Mouse (Mus musculus) liver, embryonic 16.5 days (tissue): ENCODE results near the gene Pskh1. TPM values are rescaled to one million over a fixed set of nuclear protein-coding genes. Genes with fewer than 3 reads are reported as not detected.

Experiments used
- ATAC-seq: fragments of 200-750 bp; cut with Nextera tagmentation; 2 replicates; pipeline ENCODE4 v1.8.0; 2017; ENCODE audit warnings: low read depth, mild to moderate bottlenecking, moderate number of reproducible peaks, moderate library complexity
- H3K27ac ChIP-seq: fragments of 300-500 bp; sonication (generic); 2 replicates; pipeline ENCODE4 v1.5.1; 2014; ENCODE audit warnings: mild to moderate bottlenecking, low read length
- H3K27me3 ChIP-seq: fragments of 300-500 bp; sonication (generic); 2 replicates; pipeline ENCODE4 v1.6.1; 2014; ENCODE audit warnings: low read depth, low read length, mixed read lengths; ENCODE audit not compliant: control insufficient read depth, insufficient read depth
- H3K36me3 ChIP-seq: fragments of 300-500 bp; sonication (generic); 2 replicates; pipeline ENCODE4 v1.6.1; 2014; ENCODE audit warnings: mild to moderate bottlenecking; ENCODE audit not compliant: control insufficient read depth, insufficient read depth
- H3K4me1 ChIP-seq: fragments of 300-500 bp; sonication (generic); 2 replicates; pipeline ENCODE4 v1.6.1; 2014; ENCODE audit warnings: low read depth, low read length, mixed read lengths; ENCODE audit not compliant: control insufficient read depth
- H3K4me2 ChIP-seq: fragments of 300-500 bp; sonication (generic); 2 replicates; pipeline ENCODE4 v1.6.1; 2014; ENCODE audit warnings: low read depth, low read length, mixed read lengths
- H3K4me3 ChIP-seq: fragments of 300-500 bp; sonication (generic); 2 replicates; pipeline ENCODE4 v1.5.1; 2014; ENCODE audit warnings: low read depth, mild to moderate bottlenecking, low read length
- H3K9ac ChIP-seq: fragments of 300-500 bp; sonication (generic); 2 replicates; pipeline ENCODE4 v1.6.1; 2014; ENCODE audit warnings: low read depth, low read length
- H3K9me3 ChIP-seq: fragments of 300-500 bp; sonication (generic); replicated peaks from 2 replicates; pipeline ENCODE4 v1.6.1; 2016; ENCODE audit warnings: low read length; ENCODE audit not compliant: control insufficient read depth
- WGBS: fragments of 180-500 bp; shearing (Covaris S2); extraction: QIAGEN DNeasy Blood & Tissue Kit; methylation state at CpG from one replicate; pipeline ENCODE4 v1.1.7; 2014; ENCODE audit not compliant: insufficient replicate concordance; 5-methylcytosine and 5-hydroxymethylcytosine counted together
- polyA plus RNA-seq: library from polyadenylated mRNA; unstranded; fragments of >200 nt; fragmentation: Nextera tagmentation; extraction: Ambion mirVana; gene quantifications from 2 replicates; pipeline ENCODE4 v1.2.1, GENCODE M21; 2015

Gene Pskh1
- polyA plus RNA-seq, 1 experiment from 2014 or later, result 12.2 TPM

- no peaks in the 10 kb centered on the region for H3K9me3 ChIP-seq
- H3K27ac ChIP-seq, result peak overlapping the region; percentile 67
- WGBS, result 79% methylated on average over 11 of the region's 11 CpGs
- H3K4me1 ChIP-seq, result peaks cover 15% of the 10 kb centered on the region
- H3K36me3 ChIP-seq, result peaks cover 21% of the 10 kb centered on the region
- H3K4me3 ChIP-seq, result peak overlapping the region; percentile 50
- peak overlapping the region; percentile 43 for H3K4me2 ChIP-seq
- H3K9ac ChIP-seq, result peak overlapping the region; percentile 28; the same call in 1 of the 2 replicates
- no peaks in the 10 kb centered on the region for H3K27me3 ChIP-seq
- ATAC-seq, result peak; percentile 16
Observed at GRCm38 (mm10) chr8:105942026-105942425, 41.8 kb downstream of the Pskh1 start.

- 84% methylated on average over 5 of the region's 5 CpGs for WGBS
Observed at GRCm38 (mm10) chr8:105942542-105942941, 42.3 kb downstream of the Pskh1 start.

GRCm38 (mm10) chr8:105943321-105943739 is 43.1 kb downstream of the Pskh1 start, which contains the start of gene Lcat:
Lcat (minus strand) TSS chr8:105943382.
- Histone ChIP-seq H3K9me3 (no peaks in the 10 kb centered on the region), H3K4me3 (peak within 1 kb of the TSS; percentile 50), H3K36me3 (peaks cover 21% of the 10 kb centered on the region), H3K27me3 (no peaks in the 10 kb centered on the region), H3K4me2 (peak within 1 kb of the TSS; percentile 46), H3K4me1 (peaks cover 11% of the 10 kb centered on the region), H3K9ac (peak within 1 kb of the TSS; percentile 37; the same call in 1 of the 2 replicates), H3K27ac (peak within 1 kb of the TSS; percentile 75)
- peak; percentile 76 for ATAC-seq
- 49% methylated on average over 8 of the region's 8 CpGs for WGBS

More at GRCm38 (mm10) chr8:105942542-105942941, 42.3 kb downstream of the Pskh1 start:
- Histone ChIP-seq H3K27me3 (no peaks in the 10 kb centered on the region), H3K9ac (peak overlapping the region; percentile 37; the same call in 1 of the 2 replicates), H3K9me3 (no peaks in the 10 kb centered on the region), H3K4me2 (peak overlapping the region; percentile 46), H3K27ac (peak overlapping the region; percentile 75), H3K36me3 (peaks cover 21% of the 10 kb centered on the region), H3K4me3 (peak overlapping the region; percentile 50), H3K4me1 (peaks cover 15% of the 10 kb centered on the region)
- ATAC-seq, result peak; percentile 77

- H3K4me1 ChIP-seq, result peaks cover 5% of the 10 kb centered on the region
- H3K27ac ChIP-seq, result peak overlapping the region; percentile 42; the same call in 1 of the 2 replicates
- H3K4me2 ChIP-seq, result no peak overlapping the region
- 62% methylated on average over 10 of the region's 10 CpGs for WGBS
- peaks cover 38% of the 10 kb centered on the region for H3K36me3 ChIP-seq
- peak; percentile 66 for ATAC-seq
- H3K9me3 ChIP-seq, result no peaks in the 10 kb centered on the region
- no peak overlapping the region for H3K4me3 ChIP-seq
- 0 out of 2 replicates have a peak overlapping the region, but pooled peaks have one; percentile 9 for H3K9ac ChIP-seq
- H3K27me3 ChIP-seq, result no peaks in the 10 kb centered on the region
Observed at GRCm38 (mm10) chr8:105949350-105949749, 49.1 kb downstream of the Pskh1 start.

- no peak overlapping the region for H3K9ac ChIP-seq
- H3K4me3 ChIP-seq, result no peak overlapping the region
- no peak overlapping the region for H3K4me2 ChIP-seq
- no peak for ATAC-seq
- H3K36me3 ChIP-seq, result peaks cover 24% of the 10 kb centered on the region
- WGBS, result 60% methylated on average over 7 of the region's 7 CpGs
- H3K9me3 ChIP-seq, result no peaks in the 10 kb centered on the region
- no peak overlapping the region for H3K27ac ChIP-seq
- no peaks in the 10 kb centered on the region for H3K27me3 ChIP-seq
- H3K4me1 ChIP-seq, result peaks cover 5% of the 10 kb centered on the region
Observed at GRCm38 (mm10) chr8:105951057-105951659, 50.9 kb downstream of the Pskh1 start.

- Histone ChIP-seq H3K4me2 (no peak overlapping the region), H3K27ac (no peak overlapping the region), H3K9me3 (no peaks in the 10 kb centered on the region), H3K27me3 (no peaks in the 10 kb centered on the region), H3K4me3 (no peak overlapping the region), H3K36me3 (peaks cover 9% of the 10 kb centered on the region), H3K4me1 (peaks cover 11% of the 10 kb centered on the region), H3K9ac (no peak overlapping the region)
- no peak for ATAC-seq
- WGBS, result 89% methylated on average over 4 of the region's 4 CpGs
Observed at GRCm38 (mm10) chr8:105956556-105956955, 56.3 kb downstream of the Pskh1 start.

- no peak for ATAC-seq
- no peak overlapping the region for H3K4me2 ChIP-seq
- H3K36me3 ChIP-seq, result peaks cover 6% of the 10 kb centered on the region
- no peak overlapping the region for H3K4me3 ChIP-seq
- H3K4me1 ChIP-seq, result peaks cover 19% of the 10 kb centered on the region
- 42% methylated on average over 3 of the region's 4 CpGs for WGBS
- H3K27me3 ChIP-seq, result no peaks in the 10 kb centered on the region
- no peaks in the 10 kb centered on the region for H3K9me3 ChIP-seq
- H3K27ac ChIP-seq, result no peak overlapping the region
- no peak overlapping the region for H3K9ac ChIP-seq
Observed at GRCm38 (mm10) chr8:105957813-105958212, 57.6 kb downstream of the Pskh1 start.

- no peak overlapping the region for H3K9ac ChIP-seq
- H3K4me1 ChIP-seq, result peaks cover 28% of the 10 kb centered on the region
- H3K27ac ChIP-seq, result no peak overlapping the region
- H3K9me3 ChIP-seq, result no peaks in the 10 kb centered on the region
- no peaks in the 10 kb centered on the region for H3K27me3 ChIP-seq
- peak; percentile 70 for ATAC-seq
- WGBS, result 77% methylated on average over 7 of the region's 7 CpGs
- no peaks in the 10 kb centered on the region; the same call in 1 of the 2 replicates for H3K36me3 ChIP-seq
- H3K4me2 ChIP-seq, result no peak overlapping the region
- no peak overlapping the region for H3K4me3 ChIP-seq
Observed at GRCm38 (mm10) chr8:105959350-105959749, 59.1 kb downstream of the Pskh1 start.

GRCm38 (mm10) chr8:105961101-105961500 is 60.9 kb downstream of the Pskh1 start:
- Histone ChIP-seq H3K4me3 (peak overlapping the region; percentile 3; the same call in 1 of the 2 replicates), H3K36me3 (no peaks in the 10 kb centered on the region), H3K4me1 (peaks cover 43% of the 10 kb centered on the region), H3K9me3 (no peaks in the 10 kb centered on the region), H3K4me2 (peak overlapping the region; percentile 44), H3K9ac (no peak overlapping the region), H3K27me3 (no peaks in the 10 kb centered on the region), H3K27ac (no peak overlapping the region)
- no peak for ATAC-seq
- WGBS, result 51% methylated on average over 14 of the region's 14 CpGs
